Mouse (Mus musculus) R1 (cell line): ENCODE measurements at regions not wholly inside any gene's neighbourhood (a gene's known extent, or its start where the extent isn't known, plus 50 kb on each side); places are given as distances from the start of the nearest gene placed in this dataset.

Source experiments
- DNase-seq: peaks from one replicate; pipeline ENCODE4 v3.0.0-alpha.2; 2018; ENCODE audit warnings: low read depth, low spot score

- peak; percentile 12 for DNase-seq
These were observed 340.2 kb upstream of the Slc24a2 start for GRCm38 (mm10) chr4:87570470-87570891.

- no peak for DNase-seq
These were observed 336.3 kb upstream of the Slc24a2 start for GRCm38 (mm10) chr4:87566616-87567015.

GRCm38 (mm10) chr4:87554912-87555311 is 324.6 kb upstream of the Slc24a2 start:
- DNase-seq = no peak
